Mouse (Mus musculus) kidney, embryonic 15.5 days (tissue): ENCODE measurements around the gene Rnf157. TPM values are rescaled to one million over a fixed set of nuclear protein-coding genes. Genes with fewer than 3 reads are reported as not detected.
"Not testable (repeated sequence)": the region's sequence is repeated elsewhere in the genome, so short reads cannot be mapped to it uniquely, and the experiment has no call there.

Experiments
- ATAC-seq: fragments of 200-750 bp; cut with Nextera tagmentation; replicated peaks from 2 replicates; pipeline ENCODE4 v1.8.0; 2017; ENCODE audit warnings: moderate TSS enrichment; ENCODE audit not compliant: low FRiP score
- H3K27ac ChIP-seq: fragments of 300-500 bp; sonication (generic); 2 replicates; pipeline ENCODE4 v1.5.1; 2015; ENCODE audit warnings: mild to moderate bottlenecking, inconsistent platforms
- H3K27me3 ChIP-seq: fragments of 300-500 bp; sonication (generic); 2 replicates; pipeline ENCODE4 v1.6.1; 2015; ENCODE audit warnings: inconsistent platforms
- H3K36me3 ChIP-seq: fragments of 300-500 bp; sonication (generic); 2 replicates; pipeline ENCODE4 v1.6.1; 2015; ENCODE audit warnings: inconsistent platforms
- H3K4me1 ChIP-seq: fragments of 300-500 bp; sonication (generic); 2 replicates; pipeline ENCODE4 v1.6.1; 2015; ENCODE audit warnings: inconsistent platforms
- H3K4me2 ChIP-seq: fragments of 300-500 bp; sonication (generic); 2 replicates; pipeline ENCODE4 v1.6.1; 2015; ENCODE audit warnings: moderate library complexity, mild to moderate bottlenecking, inconsistent platforms
- H3K4me3 ChIP-seq: fragments of 300-500 bp; sonication (generic); replicated peaks from 2 replicates; pipeline ENCODE4 v1.5.1; 2015; ENCODE audit warnings: mild to moderate bottlenecking, inconsistent platforms
- H3K9ac ChIP-seq: fragments of 300-500 bp; sonication (generic); 2 replicates; pipeline ENCODE4 v1.6.1; 2015; ENCODE audit warnings: mild to moderate bottlenecking, inconsistent platforms
- H3K9me3 ChIP-seq: fragments of 300-500 bp; sonication (generic); replicated peaks from 2 replicates; pipeline ENCODE4 v1.6.1; 2016; ENCODE audit warnings: inconsistent platforms
- WGBS: fragments of 180-500 bp; shearing (Covaris S2); methylation state at CpG from one replicate; pipeline ENCODE4 v1.1.7; 2015; ENCODE audit warnings: mixed read lengths; 5-methylcytosine and 5-hydroxymethylcytosine counted together
- polyA plus RNA-seq: library from polyadenylated mRNA; unstranded; fragments of >200 nt; fragmentation: Nextera tagmentation; extraction: Ambion mirVana; gene quantifications from 2 replicates; pipeline ENCODE4 v1.2.1, GENCODE M21; 2015

Gene Rnf157
- polyA plus RNA-seq, 1 experiment from 2014 or later = 12.4 TPM

DNA sequence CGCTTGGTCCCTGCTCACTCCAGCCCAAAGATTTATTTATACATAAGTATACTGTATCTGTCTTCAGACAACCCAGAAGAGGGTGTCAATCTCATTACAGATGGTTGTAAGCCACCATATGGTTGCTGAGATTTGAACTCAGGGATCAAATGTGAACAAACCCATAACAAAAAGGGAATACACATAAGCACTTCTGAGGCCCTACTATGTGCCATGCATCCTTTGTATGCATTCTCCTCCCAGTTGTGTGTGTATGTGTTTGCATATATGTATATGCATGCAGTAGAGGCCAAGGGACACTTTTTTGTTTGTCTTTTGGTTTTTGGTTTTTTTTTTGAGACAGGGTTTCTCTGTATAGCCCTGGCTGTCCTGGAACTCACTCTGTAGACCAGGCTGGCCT is 46.2 kb downstream of the Rnf157 start:
- Histone ChIP-seq H3K9ac (no peak overlapping the region), H3K36me3 (no peaks in the 10 kb centered on the region), H3K9me3 (no peaks in the 10 kb centered on the region), H3K4me1 (peaks cover 28% of the 10 kb centered on the region), H3K27me3 (no peaks in the 10 kb centered on the region), H3K4me2 (no peak overlapping the region), H3K4me3 (no peak overlapping the region), H3K27ac (no peak overlapping the region)
- WGBS = 81% methylated on average over 1 of the region's 1 CpGs
- ATAC-seq = no peak

DNA sequence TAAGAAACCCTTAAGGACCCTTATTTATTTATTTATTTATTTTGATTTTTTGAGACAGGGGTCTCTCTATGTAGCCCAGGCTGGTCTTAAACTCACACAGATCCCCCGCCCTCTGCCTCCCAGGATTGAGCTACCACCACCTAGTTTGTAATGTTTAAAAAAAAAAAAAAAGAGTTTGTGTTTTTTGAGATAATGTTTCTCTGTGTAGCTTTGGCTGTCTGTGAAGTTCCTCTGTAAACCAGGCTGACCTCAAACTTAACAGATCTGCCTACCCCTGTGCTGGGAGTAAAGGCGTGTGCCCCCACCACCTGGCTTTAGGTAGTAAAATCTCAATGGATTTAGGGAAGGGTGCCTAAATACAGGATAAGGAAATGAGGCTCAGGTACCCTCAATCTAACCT is 46.7 kb downstream of the Rnf157 start:
- Histone ChIP-seq H3K4me1 (peaks cover 28% of the 10 kb centered on the region), H3K4me2 (no peak overlapping the region), H3K27me3 (no peaks in the 10 kb centered on the region), H3K9ac (no peak overlapping the region), H3K4me3 (no peak overlapping the region), H3K36me3 (no peaks in the 10 kb centered on the region), H3K27ac (no peak overlapping the region), H3K9me3 (no peaks in the 10 kb centered on the region)
- ATAC-seq = no peak
- 74% methylated on average over 2 of the region's 2 CpGs for WGBS

DNA sequence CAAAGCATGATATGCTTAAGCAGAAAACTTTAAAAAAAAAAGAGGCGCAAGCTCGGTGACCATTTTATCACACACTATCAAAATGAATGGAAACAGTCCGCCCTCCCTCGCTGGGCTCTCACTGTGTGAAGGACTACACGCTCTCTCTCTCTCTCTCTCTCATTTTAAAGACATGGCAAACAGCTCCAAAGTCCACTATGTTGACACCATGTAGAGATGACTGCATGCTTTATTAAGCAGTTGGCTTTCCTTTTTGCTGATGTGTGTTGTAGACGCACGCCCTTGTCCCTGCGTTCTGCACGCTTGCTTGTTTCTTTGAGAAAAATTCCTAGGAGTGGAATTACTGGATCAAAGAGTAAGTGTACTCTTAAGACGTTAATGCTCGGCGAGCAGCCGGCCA is 47.4 kb downstream of the Rnf157 start:
- 55% methylated on average over 13 of the region's 13 CpGs for WGBS

DNA sequence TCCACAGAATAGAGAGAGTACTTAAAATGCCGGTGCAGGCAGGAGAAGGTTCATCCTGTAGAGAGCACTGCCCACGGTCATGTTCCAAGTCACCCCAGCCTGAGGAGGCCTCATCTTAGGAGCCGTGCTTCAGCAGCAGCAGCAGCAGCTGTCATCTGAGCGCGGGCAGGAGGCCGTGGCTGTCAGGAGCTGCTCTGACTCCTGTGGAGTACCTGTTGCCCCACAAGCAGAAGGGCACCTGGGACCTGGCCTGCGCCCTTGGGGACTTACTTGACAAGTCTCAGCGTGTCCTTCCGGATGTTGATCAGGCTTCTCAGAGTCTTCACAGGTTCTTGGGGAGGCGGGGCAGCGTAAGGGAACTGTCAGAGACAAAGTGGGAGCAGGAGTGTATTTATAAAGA is 50.8 kb downstream of the Rnf157 start:
- H3K9me3 ChIP-seq = no peaks in the 10 kb centered on the region
- no peaks in the 10 kb centered on the region for H3K27me3 ChIP-seq
- H3K4me3 ChIP-seq = no peak overlapping the region
- H3K36me3 ChIP-seq = peaks cover 3% of the 10 kb centered on the region
- no peak overlapping the region for H3K4me2 ChIP-seq
- no peak for ATAC-seq
- 62% methylated on average over 11 of the region's 11 CpGs for WGBS
- H3K4me1 ChIP-seq = peaks cover 36% of the 10 kb centered on the region
- H3K9ac ChIP-seq = no peak overlapping the region
- no peak overlapping the region for H3K27ac ChIP-seq

More for the DNA sequence above, 47.4 kb downstream of the Rnf157 start:
- Histone ChIP-seq H3K9ac (no peak overlapping the region), H3K27me3 (no peaks in the 10 kb centered on the region), H3K4me2 (0 out of 2 replicates have a peak overlapping the region, but pooled peaks have one; percentile 7), H3K9me3 (no peaks in the 10 kb centered on the region), H3K4me3 (no peak overlapping the region), H3K27ac (no peak overlapping the region), H3K36me3 (no peaks in the 10 kb centered on the region), H3K4me1 (peaks cover 28% of the 10 kb centered on the region)
- ATAC-seq = no peak

DNA sequence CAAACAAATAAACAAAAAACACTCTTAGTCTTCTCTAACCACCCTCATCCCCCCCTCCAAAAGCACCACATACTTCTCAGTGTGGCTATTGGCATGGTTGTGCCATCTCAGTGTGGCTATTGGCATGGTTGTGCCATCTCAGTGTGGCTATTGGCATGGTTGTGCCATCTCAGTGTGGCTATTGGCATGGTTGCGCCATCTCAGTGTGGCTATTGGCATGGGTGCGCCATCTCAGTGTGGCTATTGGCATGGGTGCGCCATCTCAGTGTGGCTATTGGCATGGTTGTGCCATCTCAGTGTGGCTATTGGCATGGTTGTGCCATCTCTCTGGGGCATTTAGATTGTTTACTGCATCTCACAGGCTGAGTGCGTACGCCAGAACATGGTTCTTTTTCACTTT is 51.9 kb downstream of the Rnf157 start:
- H3K4me2 ChIP-seq, H3K27me3 ChIP-seq, ATAC-seq, H3K36me3 ChIP-seq, H3K9me3 ChIP-seq, H3K9ac ChIP-seq, H3K4me3 ChIP-seq, H3K27ac ChIP-seq: not testable (repeated sequence)
- H3K4me1 ChIP-seq = peaks cover 35% of the 10 kb centered on the region
- WGBS = 97% methylated on average over 5 of the region's 5 CpGs

DNA sequence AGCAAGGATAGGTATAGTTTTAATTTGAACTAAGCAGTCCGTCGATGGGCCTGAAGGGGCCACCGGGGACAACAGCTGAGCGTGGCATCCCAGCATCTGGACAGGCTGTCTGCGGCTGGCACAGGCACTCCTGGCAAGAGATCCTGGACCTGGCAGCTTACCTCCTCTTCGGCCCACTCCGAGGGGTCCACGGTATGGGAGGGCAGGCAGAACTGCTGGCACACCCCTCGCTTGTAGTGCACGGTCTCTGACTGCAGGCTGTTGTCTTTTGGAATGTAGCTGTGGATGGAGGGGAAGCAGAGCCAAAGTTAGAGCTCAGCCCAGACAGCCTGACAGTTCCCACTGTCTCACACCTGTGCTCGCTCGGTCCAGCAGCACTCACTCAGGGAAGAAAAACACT is 53.2 kb downstream of the Rnf157 start:
- Histone ChIP-seq H3K9ac (no peak overlapping the region), H3K27me3 (no peaks in the 10 kb centered on the region), H3K9me3 (no peaks in the 10 kb centered on the region), H3K4me1 (peaks cover 26% of the 10 kb centered on the region), H3K4me2 (no peak overlapping the region), H3K4me3 (no peak overlapping the region), H3K27ac (0 out of 2 replicates have a peak overlapping the region, but pooled peaks have one; percentile 4), H3K36me3 (peaks cover 10% of the 10 kb centered on the region)
- no peak for ATAC-seq
- 88% methylated on average over 12 of the region's 12 CpGs for WGBS

DNA sequence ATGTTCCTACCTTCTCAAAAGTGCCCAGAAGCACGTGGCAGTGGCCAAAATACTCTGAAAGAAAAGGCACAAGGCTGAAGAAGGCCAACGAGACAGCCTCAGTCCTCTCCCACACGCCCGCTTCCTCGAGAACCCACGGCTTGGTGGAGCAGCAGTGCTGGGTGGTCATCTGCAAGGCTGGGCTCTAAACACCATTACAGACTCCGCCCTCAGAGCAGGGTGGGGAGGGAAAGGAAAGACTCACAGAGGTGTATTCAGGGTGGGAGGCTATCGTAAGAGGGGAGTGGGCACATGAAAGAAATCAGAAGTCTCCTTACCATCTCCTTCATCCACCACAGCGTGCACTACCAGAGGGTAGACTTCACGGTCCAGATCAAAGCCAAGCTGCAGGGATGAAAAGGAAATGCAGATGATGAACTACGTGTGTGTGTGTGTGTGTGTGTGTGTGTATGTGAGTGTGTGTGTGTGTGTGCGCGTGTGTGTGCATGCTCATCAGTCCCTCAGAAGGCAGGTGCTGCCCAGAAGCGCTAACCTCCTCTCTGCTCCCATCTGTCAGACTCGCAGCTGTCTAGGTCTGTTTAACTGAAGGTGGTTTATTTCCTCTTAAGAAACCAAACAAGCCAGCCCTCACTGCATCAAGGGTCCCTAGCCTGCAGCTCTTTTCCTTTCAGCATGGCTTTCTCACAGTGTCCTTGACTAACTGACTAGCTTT is 53.8 kb downstream of the Rnf157 start:
- ATAC-seq = no peak
- no peak overlapping the region for H3K4me3 ChIP-seq
- peak overlapping the region; percentile 4; the same call in 1 of the 2 replicates for H3K27ac ChIP-seq
- WGBS = 38% methylated on average over 15 of the region's 15 CpGs
- H3K4me2 ChIP-seq = no peak overlapping the region
- H3K9ac ChIP-seq = no peak overlapping the region
- no peaks in the 10 kb centered on the region for H3K27me3 ChIP-seq
- H3K4me1 ChIP-seq = peaks cover 21% of the 10 kb centered on the region
- H3K36me3 ChIP-seq = peaks cover 14% of the 10 kb centered on the region
- no peaks in the 10 kb centered on the region for H3K9me3 ChIP-seq

DNA sequence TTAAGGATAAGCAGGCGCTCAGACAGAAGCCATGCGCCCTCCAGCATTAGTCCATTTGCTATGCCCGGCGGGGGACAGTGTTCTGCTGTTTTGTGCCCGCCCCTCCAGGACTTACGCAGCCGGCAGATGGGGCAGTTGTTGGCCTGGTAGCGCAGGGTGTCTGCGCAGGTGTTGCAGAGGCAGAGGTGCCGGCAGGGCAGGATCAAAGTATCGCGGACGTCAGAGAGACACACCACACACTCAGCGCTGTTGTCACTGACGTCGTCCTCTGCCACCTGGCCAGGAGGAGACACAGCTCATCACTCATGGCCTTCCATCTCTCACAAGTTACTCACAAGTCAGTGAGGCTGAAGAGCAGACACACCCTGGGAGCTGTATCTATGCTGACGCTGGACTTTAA is 58.3 kb downstream of the Rnf157 start:
- Histone ChIP-seq H3K4me2 (no peak overlapping the region), H3K9ac (no peak overlapping the region), H3K36me3 (peaks cover 22% of the 10 kb centered on the region), H3K27me3 (no peaks in the 10 kb centered on the region), H3K4me1 (peaks cover 12% of the 10 kb centered on the region), H3K9me3 (no peaks in the 10 kb centered on the region), H3K27ac (no peak overlapping the region), H3K4me3 (no peak overlapping the region)
- ATAC-seq = no peak
- 54% methylated on average over 17 of the region's 17 CpGs for WGBS

DNA sequence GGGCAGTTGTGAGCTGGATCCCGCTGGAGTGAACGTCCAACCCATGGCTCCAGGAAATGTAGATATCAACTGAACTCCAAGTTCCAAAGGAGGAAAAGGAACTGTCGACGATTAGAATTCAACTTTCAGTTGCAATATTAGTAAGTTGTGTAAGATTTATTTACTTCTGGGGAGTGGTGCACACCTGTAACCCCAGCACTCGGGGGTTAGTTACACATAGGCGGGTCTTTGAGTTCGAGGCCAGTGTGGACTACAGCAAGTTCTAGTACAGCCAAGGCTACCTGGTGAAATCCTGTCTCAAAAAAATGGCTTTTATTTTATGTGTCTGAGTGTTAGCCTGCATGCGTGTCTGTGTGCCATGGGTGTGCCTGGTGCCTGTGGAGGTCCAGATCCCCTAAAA is 59.3 kb downstream of the Rnf157 start:
- 84% methylated on average over 8 of the region's 8 CpGs for WGBS
- no peak overlapping the region for H3K4me2 ChIP-seq
- H3K27ac ChIP-seq = no peak overlapping the region
- no peak overlapping the region for H3K9ac ChIP-seq
- H3K27me3 ChIP-seq = no peaks in the 10 kb centered on the region
- H3K36me3 ChIP-seq = peaks cover 19% of the 10 kb centered on the region
- no peak for ATAC-seq
- no peaks in the 10 kb centered on the region for H3K9me3 ChIP-seq
- no peak overlapping the region for H3K4me3 ChIP-seq
- H3K4me1 ChIP-seq = peaks cover 3% of the 10 kb centered on the region

DNA sequence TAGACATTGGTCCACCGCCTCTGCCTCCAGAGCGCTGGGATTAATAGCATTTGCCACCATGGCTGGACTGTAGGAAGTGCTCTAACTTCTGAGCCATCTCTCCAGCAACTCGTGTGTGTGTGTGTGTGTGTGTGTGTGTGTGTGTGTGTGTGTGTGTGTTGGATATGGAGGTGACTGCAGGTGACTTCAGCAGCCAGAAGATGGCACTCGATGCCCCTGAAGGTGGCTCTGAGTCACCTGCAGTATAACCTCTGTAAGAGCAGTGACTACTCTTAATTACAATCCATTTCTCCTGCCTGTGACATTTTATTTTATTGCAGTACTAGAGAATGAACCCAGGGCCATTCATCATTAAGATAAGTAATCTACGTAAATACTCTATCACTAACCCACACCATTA is 61.5 kb downstream of the Rnf157 start:
- H3K9me3 ChIP-seq = no peaks in the 10 kb centered on the region
- H3K4me3 ChIP-seq = no peak overlapping the region
- ATAC-seq = no peak
- WGBS = 81% methylated on average over 5 of the region's 5 CpGs
- H3K4me2 ChIP-seq = no peak overlapping the region
- H3K4me1 ChIP-seq = 0 out of 2 replicates have a peak, but pooled peaks cover 2% of the 10 kb centered on the region
- peaks cover 31% of the 10 kb centered on the region for H3K36me3 ChIP-seq
- no peak overlapping the region for H3K27ac ChIP-seq
- H3K27me3 ChIP-seq = no peaks in the 10 kb centered on the region
- H3K9ac ChIP-seq = no peak overlapping the region

DNA sequence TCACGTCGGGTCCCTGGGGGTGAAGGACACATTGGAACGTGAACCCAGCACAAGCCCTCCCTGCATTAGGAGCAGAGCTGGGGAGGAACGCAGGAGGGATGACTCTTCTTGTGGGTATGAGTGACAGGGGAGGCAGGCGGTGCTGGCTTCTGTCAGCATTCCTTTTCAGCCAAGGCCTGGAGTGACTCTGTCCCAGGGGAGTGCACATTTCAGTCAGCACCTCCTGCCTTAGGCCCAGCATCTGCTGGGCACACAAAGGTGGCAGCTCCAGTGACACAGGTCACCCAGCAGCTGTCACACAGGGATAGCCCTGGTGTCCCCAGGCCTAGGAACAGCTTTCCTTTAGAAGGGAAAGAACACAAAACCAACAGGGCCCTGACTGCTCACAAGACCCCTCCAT is 64.9 kb downstream of the Rnf157 start:
- WGBS = 76% methylated on average over 5 of the region's 5 CpGs
- H3K9me3 ChIP-seq = no peaks in the 10 kb centered on the region

DNA sequence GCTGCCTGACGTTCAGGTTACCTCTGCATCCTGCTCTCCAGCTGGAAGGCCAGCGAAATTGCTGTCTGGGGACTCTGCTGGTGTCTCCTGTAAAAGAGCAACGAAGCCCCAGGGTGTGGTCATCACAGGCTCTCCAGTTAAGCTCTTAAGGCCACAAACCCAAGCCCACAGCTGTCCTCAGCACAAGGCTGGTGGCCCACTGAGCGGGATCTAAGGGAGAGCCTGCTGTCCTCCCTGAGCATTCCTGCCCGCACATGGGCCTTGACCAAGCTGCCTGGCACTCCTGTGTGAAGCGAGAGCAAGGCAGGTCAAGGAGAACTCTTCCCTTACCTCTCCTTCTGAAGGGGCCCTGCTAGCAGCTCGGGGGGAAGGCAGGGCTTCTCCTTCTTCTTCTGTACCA is 65.8 kb downstream of the Rnf157 start:
- Histone ChIP-seq H3K4me1 (peaks cover 15% of the 10 kb centered on the region), H3K27me3 (no peaks in the 10 kb centered on the region), H3K9me3 (no peaks in the 10 kb centered on the region), H3K4me3 (no peak overlapping the region), H3K9ac (no peak overlapping the region), H3K27ac (no peak overlapping the region), H3K4me2 (no peak overlapping the region), H3K36me3 (peaks cover 17% of the 10 kb centered on the region)
- no peak for ATAC-seq
- WGBS = 78% methylated on average over 7 of the region's 7 CpGs

More for the DNA sequence above, 64.9 kb downstream of the Rnf157 start:
- Histone ChIP-seq H3K4me3 (no peak overlapping the region), H3K4me2 (no peak overlapping the region), H3K9ac (no peak overlapping the region), H3K4me1 (peaks cover 5% of the 10 kb centered on the region), H3K36me3 (peaks cover 17% of the 10 kb centered on the region), H3K27ac (no peak overlapping the region), H3K27me3 (no peaks in the 10 kb centered on the region)
- no peak for ATAC-seq
